Mouse (Mus musculus): Measurements from ENCODE around the gene Olfr670. TPM values are rescaled to one million over a fixed set of nuclear protein-coding genes. Genes with fewer than 3 reads are reported as not detected.

Gene Olfr670
- polyA plus RNA-seq, 1 experiment from 2014 or later, result not detected

Other genes starting within 250 kb of the Olfr670 start
- gene Usp17le, start 185.2 kb downstream of the Olfr670 start, polyA plus RNA-seq (2014; fragmentation: Nextera tagmentation; extraction: Ambion mirVana), result not detected in 2 replicates
- gene Usp17lb, start 120.0 kb downstream of the Olfr670 start, polyA plus RNA-seq (2014; fragmentation: Nextera tagmentation; extraction: Ambion mirVana), result not detected in 2 replicates
- not detected in 2 replicates for gene Usp17la, start 105.6 kb downstream of the Olfr670 start, polyA plus RNA-seq (2014; fragmentation: Nextera tagmentation; extraction: Ambion mirVana)
- gene Olfr665, start 84.6 kb downstream of the Olfr670 start, polyA plus RNA-seq (2014; fragmentation: Nextera tagmentation; extraction: Ambion mirVana), result not detected in 2 replicates
- gene Olfr666, start 66.7 kb downstream of the Olfr670 start, polyA plus RNA-seq (2014; fragmentation: Nextera tagmentation; extraction: Ambion mirVana), result not detected in 2 replicates
- not detected in 2 replicates for gene Olfr667, start 41.1 kb downstream of the Olfr670 start, polyA plus RNA-seq (2014; fragmentation: Nextera tagmentation; extraction: Ambion mirVana)
- not detected in 2 replicates for gene Olfr668, start 34.6 kb downstream of the Olfr670 start, polyA plus RNA-seq (2014; fragmentation: Nextera tagmentation; extraction: Ambion mirVana)
- not detected in 2 replicates for gene Olfr669, start 28.4 kb downstream of the Olfr670 start, polyA plus RNA-seq (2014; fragmentation: Nextera tagmentation; extraction: Ambion mirVana)
- gene Olfr671, start 16.5 kb upstream of the Olfr670 start, polyA plus RNA-seq (2014; fragmentation: Nextera tagmentation; extraction: Ambion mirVana), result not detected in 2 replicates
- not detected in 2 replicates for gene Olfr672, start 39.4 kb upstream of the Olfr670 start, polyA plus RNA-seq (2014; fragmentation: Nextera tagmentation; extraction: Ambion mirVana)
- not detected in 2 replicates for gene Olfr675, start 65.8 kb upstream of the Olfr670 start, polyA plus RNA-seq (2014; fragmentation: Nextera tagmentation; extraction: Ambion mirVana)
- gene Olfr676, start 70.1 kb upstream of the Olfr670 start, polyA plus RNA-seq (2014; fragmentation: Nextera tagmentation; extraction: Ambion mirVana), result not detected in 2 replicates
- gene Olfr677, start 88.8 kb upstream of the Olfr670 start, polyA plus RNA-seq (2014; fragmentation: Nextera tagmentation; extraction: Ambion mirVana), result not detected in 2 replicates
- gene Olfr678, start 101.9 kb upstream of the Olfr670 start, polyA plus RNA-seq (2014; fragmentation: Nextera tagmentation; extraction: Ambion mirVana), result not detected in 2 replicates
- gene Olfr679, start 118.6 kb upstream of the Olfr670 start, polyA plus RNA-seq (2014; fragmentation: Nextera tagmentation; extraction: Ambion mirVana), result not detected in 2 replicates
- gene Olfr680-ps1, start 130.2 kb upstream of the Olfr670 start, polyA plus RNA-seq (2014; fragmentation: Nextera tagmentation; extraction: Ambion mirVana), result not detected in 2 replicates
- not detected in 2 replicates for gene Olfr681, start 154.2 kb upstream of the Olfr670 start, polyA plus RNA-seq (2014; fragmentation: Nextera tagmentation; extraction: Ambion mirVana)
- not detected in 2 replicates for gene Olfr683, start 184.4 kb upstream of the Olfr670 start, polyA plus RNA-seq (2014; fragmentation: Nextera tagmentation; extraction: Ambion mirVana)
- gene Olfr684, start 201.0 kb upstream of the Olfr670 start, polyA plus RNA-seq (2014; fragmentation: Nextera tagmentation; extraction: Ambion mirVana), result not detected in 2 replicates
- not detected in 2 replicates for gene Olfr685, start 223.4 kb upstream of the Olfr670 start, polyA plus RNA-seq (2014; fragmentation: Nextera tagmentation; extraction: Ambion mirVana)
- gene Olfr686, start 244.9 kb upstream of the Olfr670 start, polyA plus RNA-seq (2014; fragmentation: Nextera tagmentation; extraction: Ambion mirVana), result not detected in 2 replicates